Mouse (Mus musculus) embryonic fibroblast, embryonic 13.5 days (primary cell): ENCODE data around the gene Selenos.

ENCODE experiments used
- CTCF ChIP-seq: IDR thresholded peaks from 2 replicates; pipeline ENCODE4 v1.5.1; 2011; ENCODE audit warnings: mild to moderate bottlenecking, control low read depth, low read length, moderate library complexity, borderline replicate concordance; ENCODE audit not compliant: insufficient read depth
- POLR2A ChIP-seq: IDR thresholded peaks from 2 replicates; pipeline ENCODE4 v1.6.1; 2011; ENCODE audit warnings: low read depth, mild to moderate bottlenecking, control low read depth, low read length, moderate library complexity

GRCm38 (mm10) chr7:66134154-66134553 lies 54.7 kb downstream of the Selenos start:
- TF ChIP-seq POLR2A (no peak), CTCF (no peak)
